Mouse (Mus musculus) bone marrow macrophage, adult 2 months (primary cell): ENCODE measurements at regions not wholly inside any gene's neighbourhood (a gene's known extent, or its start where the extent isn't known, plus 50 kb on each side); places are given as distances from the start of the nearest gene placed in this dataset.

ENCODE experiments used
- CTCF ChIP-seq: IDR thresholded peaks from 2 replicates; pipeline ENCODE4 v1.5.1; 2012; ENCODE audit warnings: low read depth, mild to moderate bottlenecking, low read length, moderate library complexity
- POLR2A ChIP-seq: IDR thresholded peaks from 2 replicates; pipeline ENCODE4 v1.6.1; 2012; ENCODE audit warnings: mild to moderate bottlenecking, low read depth, low read length, borderline replicate concordance

GRCm38 (mm10) chr6:36174514-36174913 is 213.4 kb upstream of the Chrm2 start:
- TF ChIP-seq CTCF (no peak), POLR2A (no peak)
